Mouse (Mus musculus) embryonic facial prominence, embryonic 10.5 days (tissue): ENCODE results near the gene Whamm. TPM values are rescaled to one million over a fixed set of nuclear protein-coding genes. Genes with fewer than 3 reads are reported as not detected.

Experiments used
- DNase-seq: peaks from one replicate; pipeline ENCODE4 v3.0.0-alpha.2; 2017; ENCODE audit warnings: low spot score
- H3K27ac ChIP-seq: fragments of 300-500 bp; sonication (generic); replicated peaks from 2 replicates; pipeline ENCODE4 v1.5.1; 2016; ENCODE audit warnings: mild to moderate bottlenecking
- H3K27me3 ChIP-seq: fragments of 300-500 bp; sonication (generic); replicated peaks from 2 replicates; pipeline ENCODE4 v1.6.1; 2016; ENCODE audit warnings: low read depth, mild to moderate bottlenecking; ENCODE audit not compliant: poor library complexity, severe bottlenecking
- H3K36me3 ChIP-seq: fragments of 300-500 bp; sonication (generic); replicated peaks from 2 replicates; pipeline ENCODE4 v1.6.1; 2016; ENCODE audit warnings: mild to moderate bottlenecking, moderate library complexity
- H3K4me1 ChIP-seq: fragments of 300-500 bp; sonication (generic); 2 replicates; pipeline ENCODE4 v1.6.1; 2016
- H3K4me3 ChIP-seq: fragments of 300-500 bp; sonication (generic); 2 replicates; pipeline ENCODE4 v1.5.1; 2016; ENCODE audit warnings: mild to moderate bottlenecking, moderate library complexity
- H3K9me3 ChIP-seq: fragments of 300-500 bp; sonication (generic); 2 replicates; pipeline ENCODE4 v1.6.1; 2016; ENCODE audit warnings: mild to moderate bottlenecking
- WGBS: fragments of 180-500 bp; shearing (Covaris S2); methylation state at CpG from one replicate; pipeline ENCODE4 v1.1.7; 2016; 5-methylcytosine and 5-hydroxymethylcytosine counted together
- polyA plus RNA-seq: library from polyadenylated mRNA; unstranded; fragments of >200 nt; fragmentation: Nextera tagmentation; extraction: Ambion mirVana; gene quantifications from 2 replicates; pipeline ENCODE4 v1.2.1, GENCODE M21; 2016

Whamm gene
- polyA plus RNA-seq, 1 experiment from 2014 or later, result 3.4 TPM

GRCm38 (mm10) chr7:81610125-81610524 is 39.1 kb downstream of the Whamm start:
- peak; percentile 19 for DNase-seq
- WGBS, result 66% methylated on average over 18 of the region's 18 CpGs
- Histone ChIP-seq H3K4me3 (no peak overlapping the region), H3K4me1 (no peaks in the 10 kb centered on the region), H3K9me3 (no peaks in the 10 kb centered on the region), H3K27me3 (no peaks in the 10 kb centered on the region), H3K27ac (no peak overlapping the region), H3K36me3 (no peaks in the 10 kb centered on the region)

DNA sequence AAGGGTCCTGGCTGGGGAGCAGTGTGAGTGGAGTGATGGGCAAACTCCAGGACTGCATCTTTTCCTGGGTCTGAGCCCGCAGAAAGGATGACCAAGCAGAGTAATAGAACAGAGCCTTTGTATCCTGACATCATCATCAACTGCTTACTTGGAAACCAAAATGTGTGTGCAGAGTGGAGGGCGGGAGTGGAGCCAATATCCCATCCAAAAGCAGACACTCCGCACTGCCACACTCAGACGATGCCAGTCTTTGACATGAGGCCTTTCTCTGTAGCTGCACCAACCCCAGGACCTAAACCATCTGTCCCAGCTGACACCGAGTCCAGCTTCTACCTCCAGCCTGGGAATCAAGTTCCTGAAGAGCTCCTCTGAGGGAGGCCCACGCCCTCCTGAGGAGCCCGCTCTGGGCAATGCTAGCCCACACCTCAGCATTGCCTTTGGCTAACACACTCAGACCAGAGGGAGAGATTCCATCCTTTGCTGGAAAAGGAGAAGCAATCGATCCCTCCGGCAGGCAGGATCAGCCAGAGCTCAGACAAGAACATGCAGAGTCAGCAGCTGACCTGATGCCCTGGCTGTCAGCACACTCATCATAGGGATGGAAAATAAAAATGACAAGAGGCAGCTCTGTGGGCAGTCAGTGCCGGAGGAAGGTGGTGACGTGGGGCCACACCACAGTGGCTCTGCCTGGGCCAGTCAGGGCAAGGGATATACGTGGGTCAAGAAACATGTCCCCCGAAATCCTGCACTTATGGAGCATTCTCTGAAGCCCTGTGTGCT is 42.0 kb downstream of the Whamm start:
- no peaks in the 10 kb centered on the region for H3K9me3 ChIP-seq
- H3K4me1 ChIP-seq, result no peaks in the 10 kb centered on the region
- no peaks in the 10 kb centered on the region for H3K36me3 ChIP-seq
- WGBS, result 86% methylated on average over 13 of the region's 13 CpGs
- H3K27ac ChIP-seq, result no peak overlapping the region
- DNase-seq, result no peak
- H3K27me3 ChIP-seq, result no peaks in the 10 kb centered on the region
- H3K4me3 ChIP-seq, result no peak overlapping the region

- no peak for DNase-seq
- H3K27ac ChIP-seq, result no peak overlapping the region
- H3K36me3 ChIP-seq, result no peaks in the 10 kb centered on the region
- 80% methylated on average over 9 of the region's 9 CpGs for WGBS
- no peaks in the 10 kb centered on the region for H3K27me3 ChIP-seq
- H3K4me1 ChIP-seq, result no peaks in the 10 kb centered on the region
- no peaks in the 10 kb centered on the region for H3K9me3 ChIP-seq
- H3K4me3 ChIP-seq, result no peak overlapping the region
Observed at GRCm38 (mm10) chr7:81615031-81615430, 44.0 kb downstream of the Whamm start.

DNA sequence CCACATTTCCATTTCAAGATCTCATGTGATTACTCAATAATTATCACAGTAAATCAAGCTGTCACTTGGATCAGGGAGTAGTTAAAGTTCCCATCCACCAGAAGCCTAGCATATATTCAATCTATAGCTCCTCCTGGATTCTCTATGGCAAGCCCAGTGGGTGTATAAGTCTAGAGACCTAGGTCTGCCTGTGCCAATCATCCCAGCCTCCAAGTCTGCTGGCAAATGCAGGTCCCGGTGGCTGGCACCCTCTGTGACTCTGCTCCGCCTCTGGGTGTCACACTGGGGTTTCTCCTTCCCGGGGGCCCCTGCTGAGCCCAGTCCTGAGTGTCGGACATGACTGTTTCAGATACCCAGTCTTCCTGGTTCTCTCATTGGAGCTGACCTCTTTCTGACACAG is 51.7 kb downstream of the Whamm start:
- WGBS, result 87% methylated on average over 4 of the region's 4 CpGs
- Histone ChIP-seq H3K4me1 (no peaks in the 10 kb centered on the region), H3K9me3 (peaks cover 8% of the 10 kb centered on the region; the same call in 1 of the 2 replicates), H3K4me3 (no peak overlapping the region), H3K36me3 (no peaks in the 10 kb centered on the region), H3K27ac (no peak overlapping the region), H3K27me3 (no peaks in the 10 kb centered on the region)
- no peak for DNase-seq

GRCm38 (mm10) chr7:81623767-81624166 is 52.7 kb downstream of the Whamm start:
- Histone ChIP-seq H3K36me3 (no peaks in the 10 kb centered on the region), H3K4me1 (no peaks in the 10 kb centered on the region), H3K27ac (no peak overlapping the region), H3K9me3 (peaks cover 8% of the 10 kb centered on the region; the same call in 1 of the 2 replicates), H3K4me3 (no peak overlapping the region), H3K27me3 (no peaks in the 10 kb centered on the region)
- DNase-seq, result no peak
- 88% methylated on average over 6 of the region's 6 CpGs for whole genome bisulfite sequencing

DNA sequence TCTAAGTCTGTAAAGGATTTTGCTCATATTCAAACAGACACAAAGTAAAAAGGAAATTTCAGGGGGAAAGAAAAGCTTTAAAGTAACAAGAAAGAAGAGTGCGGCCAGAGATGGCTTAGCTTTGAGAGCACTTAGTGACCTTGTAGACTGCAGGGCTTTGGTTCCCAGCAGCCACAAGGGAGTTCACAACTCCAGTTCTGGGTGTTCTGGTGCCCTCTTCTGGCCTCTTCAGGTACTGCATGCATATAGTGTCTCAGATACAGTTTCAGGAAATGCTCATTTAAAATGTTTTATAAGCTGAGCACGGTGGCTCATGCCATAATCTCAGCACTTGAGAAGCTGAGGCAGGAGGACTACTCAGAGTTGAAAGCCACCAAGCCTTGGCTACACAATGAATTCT is 55.4 kb downstream of the Whamm start:
- H3K4me3 ChIP-seq, result no peak overlapping the region
- H3K36me3 ChIP-seq, result no peaks in the 10 kb centered on the region
- peak; percentile 33 for DNase-seq
- no peak overlapping the region for H3K27ac ChIP-seq
- H3K9me3 ChIP-seq, result peaks cover 10% of the 10 kb centered on the region; the same call in 1 of the 2 replicates
- 75% methylated on average over 2 of the region's 2 CpGs for WGBS
- H3K4me1 ChIP-seq, result no peaks in the 10 kb centered on the region
- H3K27me3 ChIP-seq, result no peaks in the 10 kb centered on the region

DNA sequence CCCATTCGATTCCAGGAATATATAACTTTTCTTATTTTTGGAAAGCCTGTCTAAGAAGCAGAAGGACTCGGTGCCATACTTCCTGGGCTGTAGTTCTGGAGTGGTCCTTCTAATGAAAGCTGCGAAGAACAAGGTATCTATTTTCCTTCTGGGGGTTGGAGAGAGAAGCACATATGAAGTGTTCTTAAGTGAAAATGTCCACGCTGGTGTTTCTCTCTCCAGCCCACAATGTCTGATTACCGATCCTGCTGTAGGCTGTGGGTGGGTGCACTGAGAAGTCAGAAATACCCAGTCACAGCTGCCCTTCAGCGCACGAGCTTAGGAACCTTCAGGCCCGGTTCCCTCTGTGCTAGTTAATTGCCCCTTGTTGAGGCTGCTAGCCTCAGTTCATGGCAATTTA is 60.2 kb downstream of the Whamm start:
- Histone ChIP-seq H3K4me3 (no peak overlapping the region), H3K36me3 (peaks cover 5% of the 10 kb centered on the region; the same call in 1 of the 2 replicates), H3K27ac (no peak overlapping the region), H3K27me3 (no peaks in the 10 kb centered on the region), H3K9me3 (peaks cover 6% of the 10 kb centered on the region; the same call in 1 of the 2 replicates), H3K4me1 (no peaks in the 10 kb centered on the region)
- WGBS, result 91% methylated on average over 8 of the region's 8 CpGs
- no peak for DNase-seq

DNA sequence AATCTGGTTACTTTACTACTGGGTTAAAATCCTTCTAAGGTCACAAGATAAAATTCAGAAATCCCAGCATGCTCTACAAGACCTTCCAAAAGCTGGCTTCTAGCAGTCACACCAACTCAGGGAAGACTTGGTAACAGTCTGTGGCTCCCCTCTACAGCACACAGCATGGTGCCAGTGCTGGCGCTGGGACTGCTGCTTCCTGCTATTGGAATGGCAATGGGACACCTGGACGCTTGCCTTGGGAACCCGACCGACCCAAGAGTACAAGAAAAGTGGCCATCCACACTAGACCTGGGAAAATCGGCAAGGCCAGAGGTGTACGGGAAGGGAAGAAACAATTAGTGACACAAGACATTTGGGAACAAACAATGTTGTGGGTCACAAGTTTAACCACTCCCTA is 61.5 kb downstream of the Whamm start:
- H3K9me3 ChIP-seq, result 0 out of 2 replicates have a peak, but pooled peaks cover 3% of the 10 kb centered on the region
- no peak overlapping the region for H3K27ac ChIP-seq
- no peaks in the 10 kb centered on the region for H3K4me1 ChIP-seq
- WGBS, result 81% methylated on average over 6 of the region's 6 CpGs
- H3K4me3 ChIP-seq, result no peak overlapping the region
- H3K27me3 ChIP-seq, result no peaks in the 10 kb centered on the region
- DNase-seq, result no peak
- H3K36me3 ChIP-seq, result peaks cover 5% of the 10 kb centered on the region; the same call in 1 of the 2 replicates

- no peaks in the 10 kb centered on the region for H3K27me3 ChIP-seq
- DNase-seq, result no peak
- no peak overlapping the region for H3K4me3 ChIP-seq
- H3K4me1 ChIP-seq, result 0 out of 2 replicates have a peak, but pooled peaks cover 9% of the 10 kb centered on the region
- no peak overlapping the region for H3K27ac ChIP-seq
- WGBS, result 81% methylated on average over 6 of the region's 6 CpGs
- H3K36me3 ChIP-seq, result no peaks in the 10 kb centered on the region
- H3K9me3 ChIP-seq, result no peaks in the 10 kb centered on the region
Observed at GRCm38 (mm10) chr7:81641101-81641500, 70.0 kb downstream of the Whamm start.

GRCm38 (mm10) chr7:81644551-81645235 is 73.6 kb downstream of the Whamm start:
- no peak for DNase-seq
- 74% methylated on average over 7 of the region's 7 CpGs for WGBS
- H3K36me3 ChIP-seq, result no peaks in the 10 kb centered on the region
- no peaks in the 10 kb centered on the region for H3K9me3 ChIP-seq
- no peak overlapping the region for H3K27ac ChIP-seq
- 0 out of 2 replicates have a peak, but pooled peaks cover 9% of the 10 kb centered on the region for H3K4me1 ChIP-seq
- no peak overlapping the region for H3K4me3 ChIP-seq
- 0 out of 2 replicates have a peak, but pooled peaks cover 5% of the 10 kb centered on the region for H3K27me3 ChIP-seq
